Mouse (Mus musculus) olfactory bulb, adult 2 months (tissue): ENCODE measurements around the gene Sema4b.

Experiments used
- CTCF ChIP-seq: fragments of 200-500 bp; IDR thresholded peaks from 2 replicates; pipeline ENCODE4 v1.5.1; 2012; ENCODE audit warnings: low read depth, mild to moderate bottlenecking, low read length, moderate library complexity; ENCODE audit not compliant: insufficient read depth
- POLR2A ChIP-seq: fragments of 200-500 bp; IDR thresholded peaks from 2 replicates; pipeline ENCODE4 v1.6.1; 2012; ENCODE audit warnings: mild to moderate bottlenecking, low read depth, low read length, moderate library complexity; ENCODE audit not compliant: insufficient read depth

- no peak for TF ChIP-seq POLR2A
- TF ChIP-seq CTCF, result no peak
These were observed 33.7 kb downstream of the Sema4b start for GRCm38 (mm10) chr7:80220237-80220797.
